Mouse (Mus musculus) stomach, embryonic 15.5 days (tissue): ENCODE data around the gene Cyp2d9. TPM values are rescaled to one million over a fixed set of nuclear protein-coding genes. Genes with fewer than 3 reads are reported as not detected.
"Not testable (repeated sequence)": the region's sequence is repeated elsewhere in the genome, so short reads cannot be mapped to it uniquely, and the experiment has no call there.

Experiments
- ATAC-seq: fragments of 200-750 bp; cut with Nextera tagmentation; 2 replicates; pipeline ENCODE4 v1.8.0; 2017; ENCODE audit warnings: low read depth, moderate number of reproducible peaks, moderate TSS enrichment; ENCODE audit not compliant: insufficient read depth, low FRiP score
- H3K27ac ChIP-seq: fragments of 300-500 bp; sonication (generic); 2 replicates; pipeline ENCODE4 v1.5.1; 2015; ENCODE audit warnings: mild to moderate bottlenecking, inconsistent platforms
- H3K27me3 ChIP-seq: fragments of 300-500 bp; sonication (generic); replicated peaks from 2 replicates; pipeline ENCODE4 v1.6.1; 2015; ENCODE audit warnings: inconsistent platforms
- H3K36me3 ChIP-seq: fragments of 300-500 bp; sonication (generic); 2 replicates; pipeline ENCODE4 v1.6.1; 2015; ENCODE audit warnings: inconsistent platforms
- H3K4me1 ChIP-seq: fragments of 300-500 bp; sonication (generic); 2 replicates; pipeline ENCODE4 v1.6.1; 2015; ENCODE audit warnings: inconsistent platforms
- H3K4me2 ChIP-seq: fragments of 300-500 bp; sonication (generic); 2 replicates; pipeline ENCODE4 v1.6.1; 2015; ENCODE audit warnings: mild to moderate bottlenecking, inconsistent platforms
- H3K4me3 ChIP-seq: fragments of 300-500 bp; sonication (generic); replicated peaks from 2 replicates; pipeline ENCODE4 v1.5.1; 2015; ENCODE audit warnings: inconsistent platforms
- H3K9ac ChIP-seq: fragments of 300-500 bp; sonication (generic); 2 replicates; pipeline ENCODE4 v1.6.1; 2015; ENCODE audit warnings: inconsistent platforms
- H3K9me3 ChIP-seq: fragments of 300-500 bp; sonication (generic); 2 replicates; pipeline ENCODE4 v1.6.1; 2016; ENCODE audit warnings: inconsistent platforms
- WGBS: fragments of 180-500 bp; shearing (Covaris S2); methylation state at CpG from one replicate; pipeline ENCODE4 v1.1.7; 2015; 5-methylcytosine and 5-hydroxymethylcytosine counted together
- polyA plus RNA-seq: library from polyadenylated mRNA; unstranded; fragments of >200 nt; fragmentation: Nextera tagmentation; extraction: Ambion mirVana; gene quantifications from 2 replicates; pipeline ENCODE4 v1.2.1, GENCODE M21; 2015

Gene Cyp2d9
- polyA plus RNA-seq: 0.60 TPM in 1 of 2 replicates, not detected in the other

GRCm38 (mm10) chr15:82433137-82433536 lies at the start of gene Cyp2d9:
Gene Cyp2d9 (plus strand): TSS chr15:82433437.
- Histone ChIP-seq H3K27ac (no peak within 1 kb of the TSS), H3K36me3 (no peaks in the 10 kb centered on the region), H3K4me3 (no peak within 1 kb of the TSS), H3K9ac (no peak within 1 kb of the TSS), H3K9me3 (no peaks in the 10 kb centered on the region), H3K4me1 (peaks cover 3% of the 10 kb centered on the region; the same call in 1 of the 2 replicates), H3K4me2 (no peak within 1 kb of the TSS), H3K27me3 (no peaks in the 10 kb centered on the region)
- ATAC-seq: no peak

GRCm38 (mm10) chr15:82385729-82386128 lies 47.5 kb upstream of the Cyp2d9 start:
- Histone ChIP-seq H3K36me3 (no peaks in the 10 kb centered on the region), H3K4me1 (0 out of 2 replicates have a peak, but pooled peaks cover 3% of the 10 kb centered on the region), H3K27me3 (no peaks in the 10 kb centered on the region), H3K4me3 (no peak overlapping the region), H3K27ac (no peak overlapping the region), H3K9ac (no peak overlapping the region), H3K4me2 (no peak overlapping the region), H3K9me3 (no peaks in the 10 kb centered on the region)
- ATAC-seq: no peak
- WGBS: 71% methylated on average over 2 of the region's 2 CpGs

- not testable (repeated sequence) for H3K4me2 ChIP-seq, H3K27me3 ChIP-seq, ATAC-seq, H3K4me1 ChIP-seq, H3K36me3 ChIP-seq, H3K4me3 ChIP-seq, H3K27ac ChIP-seq, H3K9ac ChIP-seq, H3K9me3 ChIP-seq
- 92% methylated on average over 10 of the region's 10 CpGs for WGBS
Observed at GRCm38 (mm10) chr15:82389916-82390315, 43.3 kb upstream of the Cyp2d9 start.

GRCm38 (mm10) chr15:82393922-82394321 lies 39.3 kb upstream of the Cyp2d9 start, which contains the start of gene Cyp2d11:
Gene Cyp2d11 (minus strand): TSS chr15:82394022.
- not testable (repeated sequence) for H3K4me1 ChIP-seq, H3K27me3 ChIP-seq, H3K36me3 ChIP-seq, H3K9me3 ChIP-seq, H3K4me3 ChIP-seq, H3K27ac ChIP-seq, H3K4me2 ChIP-seq, H3K9ac ChIP-seq, ATAC-seq
- 78% methylated on average over 2 of the region's 2 CpGs for WGBS

- 61% methylated on average over 3 of the region's 3 CpGs for WGBS
- not testable (repeated sequence) for H3K9me3 ChIP-seq, H3K36me3 ChIP-seq, H3K4me1 ChIP-seq, H3K4me3 ChIP-seq, H3K27me3 ChIP-seq, ATAC-seq, H3K4me2 ChIP-seq, H3K27ac ChIP-seq, H3K9ac ChIP-seq
Observed at GRCm38 (mm10) chr15:82395955-82396354, 37.3 kb upstream of the Cyp2d9 start.

GRCm38 (mm10) chr15:82401516-82401915 lies 31.7 kb upstream of the Cyp2d9 start:
- Histone ChIP-seq H3K27ac (no peak overlapping the region), H3K27me3 (no peaks in the 10 kb centered on the region), H3K9me3 (no peaks in the 10 kb centered on the region), H3K36me3 (no peaks in the 10 kb centered on the region), H3K9ac (no peak overlapping the region), H3K4me3 (no peak overlapping the region), H3K4me2 (no peak overlapping the region), H3K4me1 (no peaks in the 10 kb centered on the region)
- ATAC-seq: no peak
- 73% methylated on average over 2 of the region's 2 CpGs for WGBS

- Histone ChIP-seq H3K9me3 (no peaks in the 10 kb centered on the region), H3K4me1 (no peaks in the 10 kb centered on the region), H3K9ac (no peak overlapping the region), H3K4me2 (no peak overlapping the region), H3K36me3 (no peaks in the 10 kb centered on the region), H3K27ac (no peak overlapping the region), H3K27me3 (no peaks in the 10 kb centered on the region), H3K4me3 (no peak overlapping the region)
- ATAC-seq: no peak
Observed at GRCm38 (mm10) chr15:82402106-82402505, 31.1 kb upstream of the Cyp2d9 start.

GRCm38 (mm10) chr15:82402741-82403140 lies 30.5 kb upstream of the Cyp2d9 start:
- ATAC-seq: no peak

GRCm38 (mm10) chr15:82403606-82404005 lies 29.6 kb upstream of the Cyp2d9 start:
- no peak overlapping the region for H3K27ac ChIP-seq
- WGBS: 95% methylated on average over 9 of the region's 9 CpGs
- no peaks in the 10 kb centered on the region for H3K27me3 ChIP-seq
- no peaks in the 10 kb centered on the region for H3K9me3 ChIP-seq
- no peaks in the 10 kb centered on the region for H3K4me1 ChIP-seq
- H3K4me2 ChIP-seq: no peak overlapping the region
- ATAC-seq: no peak
- no peak overlapping the region for H3K9ac ChIP-seq
- no peak overlapping the region for H3K4me3 ChIP-seq
- H3K36me3 ChIP-seq: no peaks in the 10 kb centered on the region

More at GRCm38 (mm10) chr15:82402741-82403140, 30.5 kb upstream of the Cyp2d9 start:
- H3K9me3 ChIP-seq: no peaks in the 10 kb centered on the region
- H3K4me2 ChIP-seq: no peak overlapping the region
- H3K4me3 ChIP-seq: no peak overlapping the region
- H3K27me3 ChIP-seq: no peaks in the 10 kb centered on the region
- WGBS: 84% methylated on average over 6 of the region's 6 CpGs
- H3K4me1 ChIP-seq: no peaks in the 10 kb centered on the region
- H3K9ac ChIP-seq: no peak overlapping the region
- H3K36me3 ChIP-seq: no peaks in the 10 kb centered on the region
- no peak overlapping the region for H3K27ac ChIP-seq

GRCm38 (mm10) chr15:82404163-82404562 lies 29.1 kb upstream of the Cyp2d9 start:
- ATAC-seq: no peak
- Histone ChIP-seq H3K36me3 (no peaks in the 10 kb centered on the region), H3K4me2 (no peak overlapping the region), H3K27ac (no peak overlapping the region), H3K4me3 (no peak overlapping the region), H3K9ac (no peak overlapping the region), H3K27me3 (no peaks in the 10 kb centered on the region), H3K9me3 (no peaks in the 10 kb centered on the region), H3K4me1 (no peaks in the 10 kb centered on the region)
- WGBS: 85% methylated on average over 3 of the region's 3 CpGs

GRCm38 (mm10) chr15:82406981-82407380 lies 26.3 kb upstream of the Cyp2d9 start, which contains the start of gene Cyp2d10:
Gene Cyp2d10 (minus strand): TSS chr15:82407195.
- no peak for ATAC-seq
- Histone ChIP-seq H3K27ac (no peak within 1 kb of the TSS), H3K27me3 (no peaks in the 10 kb centered on the region), H3K9me3 (no peaks in the 10 kb centered on the region), H3K4me3 (no peak within 1 kb of the TSS), H3K4me1 (no peaks in the 10 kb centered on the region), H3K36me3 (no peaks in the 10 kb centered on the region), H3K4me2 (no peak within 1 kb of the TSS), H3K9ac (no peak within 1 kb of the TSS)
- WGBS: 89% methylated on average over 6 of the region's 6 CpGs

GRCm38 (mm10) chr15:82407536-82407935 lies 25.7 kb upstream of the Cyp2d9 start:
- no peak overlapping the region for H3K4me2 ChIP-seq

More at GRCm38 (mm10) chr15:82407536-82407935, 25.7 kb upstream of the Cyp2d9 start:
- ATAC-seq: no peak
- no peaks in the 10 kb centered on the region for H3K27me3 ChIP-seq
- no peak overlapping the region for H3K4me3 ChIP-seq
- no peaks in the 10 kb centered on the region for H3K36me3 ChIP-seq
- no peak overlapping the region for H3K9ac ChIP-seq
- H3K4me1 ChIP-seq: no peaks in the 10 kb centered on the region
- no peak overlapping the region for H3K27ac ChIP-seq
- WGBS: 77% methylated on average over 4 of the region's 4 CpGs
- no peaks in the 10 kb centered on the region for H3K9me3 ChIP-seq
